Mouse (Mus musculus) thymus, postnatal 25 days (tissue): ENCODE results near the gene Phf19.

ENCODE experiments used
- DNase-seq: peaks from one replicate; pipeline ENCODE4 v3.0.0; 2022

Gene Phf19

GRCm38 (mm10) chr2:34913218-34914068 lies at the start of gene Phf19:
Phf19 (minus strand) TSS chr2:34914026.
- DNase-seq, result peak; percentile 84

GRCm38 (mm10) chr2:34963371-34963956 lies 49.6 kb upstream of the Phf19 start:
- peak; percentile 86 for DNase-seq

DNA sequence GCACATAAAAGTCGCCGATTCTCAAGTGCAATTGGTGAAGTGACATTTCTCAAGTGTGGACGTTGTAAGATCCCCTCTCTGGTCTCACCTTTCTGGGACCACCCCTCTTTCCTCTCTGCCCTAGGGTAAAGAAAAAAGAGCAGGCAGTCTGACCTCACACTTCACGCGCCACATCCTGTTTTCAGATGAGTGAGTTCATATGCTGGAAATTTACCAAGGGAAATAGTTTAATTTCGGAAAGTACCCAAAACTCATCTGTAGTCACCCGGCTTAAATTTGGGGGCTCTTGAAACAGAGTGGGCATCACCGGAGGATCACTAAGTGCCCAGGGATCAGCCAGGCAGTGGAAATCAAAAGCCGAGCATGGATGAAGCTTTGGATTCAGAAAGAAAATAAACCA lies 49.1 kb upstream of the Phf19 start:
- DNase-seq, result peak; percentile 76

DNA sequence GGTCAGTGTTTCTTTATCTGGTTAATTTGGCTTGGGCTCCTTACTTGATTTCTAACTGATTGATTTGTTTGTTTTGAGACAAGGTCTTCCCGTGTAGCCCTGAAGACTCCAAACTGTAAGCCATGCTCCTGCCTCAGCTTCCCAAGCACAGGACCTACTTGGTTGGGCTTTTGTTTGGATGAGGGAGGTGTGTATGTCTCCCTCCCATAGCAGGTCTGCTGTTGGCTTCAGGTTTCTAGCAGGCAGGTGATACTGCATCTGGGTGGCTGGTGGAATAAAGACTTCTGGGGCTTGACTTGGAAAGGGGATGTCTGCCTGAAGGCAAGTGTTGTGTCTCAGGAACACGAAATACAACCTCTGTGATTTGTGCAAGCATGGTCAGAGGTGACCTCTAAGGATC lies 48.4 kb upstream of the Phf19 start:
- DNase-seq, result no peak

- DNase-seq, result peak; percentile 66
Measured at GRCm38 (mm10) chr2:34961481-34962036, 47.7 kb upstream of the Phf19 start, which contains the start of gene Traf1. Traf1 (minus strand) TSS chr2:34961772.

DNA sequence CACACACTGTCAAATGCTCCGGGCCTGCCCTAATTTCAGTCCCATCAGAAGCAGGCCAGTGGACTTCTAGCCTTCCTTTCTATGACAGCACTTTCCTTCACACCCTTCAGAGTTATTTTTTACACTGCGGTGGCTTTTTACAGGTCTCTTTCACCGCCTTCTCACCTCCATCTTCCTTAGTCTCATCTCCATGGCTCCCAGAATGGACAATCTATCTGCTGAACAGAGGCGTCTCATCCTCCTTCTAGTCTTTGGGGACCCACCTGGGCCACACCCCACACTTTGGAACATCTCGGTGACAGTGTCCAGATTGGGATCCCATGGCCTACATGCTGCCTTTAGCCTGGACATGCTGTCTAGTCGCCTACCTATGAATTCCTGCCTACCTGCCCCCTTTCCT lies 47.1 kb upstream of the Phf19 start:
- DNase-seq, result no peak

- no peak for DNase-seq
Measured at GRCm38 (mm10) chr2:34960466-34960865, 46.6 kb upstream of the Phf19 start.

DNA sequence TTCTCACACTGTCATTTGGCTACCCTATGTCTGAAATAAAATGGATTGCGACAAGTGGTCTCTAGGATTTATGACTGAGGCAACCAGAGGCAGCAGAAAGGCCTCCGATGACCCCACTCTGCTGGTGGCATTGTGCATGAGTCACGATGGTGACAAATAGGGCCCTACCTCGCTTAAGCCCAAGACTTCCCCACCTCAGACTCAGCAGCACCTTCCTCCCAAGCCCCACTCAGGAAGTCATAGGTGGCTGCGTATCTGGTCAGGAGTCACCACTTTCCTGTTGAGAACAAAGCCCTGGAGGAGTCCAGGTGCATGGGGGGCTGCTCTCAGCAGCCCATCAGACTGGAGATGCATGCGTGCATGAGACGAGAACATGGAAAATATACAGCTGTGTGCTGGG lies 44.8 kb upstream of the Phf19 start:
- DNase-seq, result peak; percentile 69

- DNase-seq, result no peak
Measured at GRCm38 (mm10) chr2:34958036-34958435, 44.2 kb upstream of the Phf19 start.

- DNase-seq, result no peak
Measured at GRCm38 (mm10) chr2:34957405-34957804, 43.6 kb upstream of the Phf19 start.

- DNase-seq, result no peak
Measured at GRCm38 (mm10) chr2:34956941-34957340, 43.1 kb upstream of the Phf19 start.

GRCm38 (mm10) chr2:34954344-34954743 lies 40.5 kb upstream of the Phf19 start:
- no peak for DNase-seq

DNA sequence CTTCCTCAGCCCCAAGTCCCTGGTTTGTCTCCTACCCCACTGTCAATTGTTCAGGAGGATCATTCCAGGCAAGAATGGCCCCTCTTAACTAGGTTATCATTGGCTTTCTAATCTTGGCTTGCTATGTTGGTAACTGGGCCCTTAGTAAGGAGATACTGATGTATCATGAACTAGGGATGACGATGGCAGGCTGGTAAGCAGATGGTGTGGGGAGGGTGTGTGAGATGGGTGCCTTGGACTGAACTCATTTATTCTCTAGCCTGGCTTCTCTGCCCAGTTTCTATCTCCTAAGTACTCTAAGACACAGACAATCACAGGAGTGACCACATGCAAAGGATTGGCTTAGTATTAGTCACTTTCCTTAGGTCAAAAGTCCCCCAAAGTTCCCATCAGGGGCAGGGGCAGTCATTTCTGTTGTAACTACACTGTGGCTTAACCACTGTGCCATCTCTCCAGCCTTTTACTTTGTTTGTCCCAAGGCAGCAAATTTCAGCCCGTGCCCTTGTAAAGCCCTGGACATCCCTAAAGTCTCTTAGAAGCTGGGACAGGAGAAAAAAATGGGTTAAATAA lies 39.8 kb upstream of the Phf19 start:
- DNase-seq, result no peak

DNA sequence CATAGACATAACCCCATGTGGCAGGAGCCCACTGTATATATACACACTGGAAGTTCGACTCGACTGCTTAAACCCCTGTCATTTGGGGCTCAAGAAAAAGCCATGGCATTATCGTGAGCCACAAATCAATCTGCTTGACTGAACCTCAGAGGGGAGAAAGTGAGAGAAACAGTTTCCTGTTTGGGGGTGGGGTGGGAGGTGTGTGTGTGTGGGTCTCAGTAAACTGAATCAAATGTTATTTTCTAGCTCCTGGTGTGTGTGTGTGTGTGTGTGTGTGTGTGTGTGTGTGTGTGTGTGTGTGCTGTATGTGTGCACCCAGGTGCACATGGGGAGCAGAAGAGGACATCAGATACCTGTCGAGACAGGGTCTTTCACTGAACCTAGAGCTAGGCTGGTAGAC lies 39.2 kb upstream of the Phf19 start:
- DNase-seq, result no peak

GRCm38 (mm10) chr2:34951469-34951868 lies 37.6 kb upstream of the Phf19 start:
- no peak for DNase-seq

- DNase-seq, result no peak
Measured at GRCm38 (mm10) chr2:34948622-34949021, 34.8 kb upstream of the Phf19 start.

DNA sequence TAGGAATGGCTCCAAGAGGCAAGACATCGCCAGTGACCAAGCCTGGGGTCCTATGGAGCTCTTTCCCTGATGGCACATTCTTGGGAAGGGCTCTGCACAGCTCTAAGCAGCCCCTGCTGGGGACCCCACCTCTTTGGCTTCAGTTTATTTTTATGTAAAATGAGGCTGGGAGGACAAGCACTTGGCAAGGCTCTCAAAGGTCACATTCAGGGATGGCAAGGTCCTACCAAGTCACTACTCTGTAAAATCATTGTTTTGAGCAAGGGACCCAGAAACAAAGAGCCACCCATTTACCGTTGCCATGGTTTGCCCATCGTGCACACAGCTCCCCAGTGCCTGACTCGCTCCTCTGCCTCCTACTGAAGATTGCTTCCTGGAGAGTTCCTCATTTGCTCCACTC lies 32.2 kb upstream of the Phf19 start:
- DNase-seq, result no peak

DNA sequence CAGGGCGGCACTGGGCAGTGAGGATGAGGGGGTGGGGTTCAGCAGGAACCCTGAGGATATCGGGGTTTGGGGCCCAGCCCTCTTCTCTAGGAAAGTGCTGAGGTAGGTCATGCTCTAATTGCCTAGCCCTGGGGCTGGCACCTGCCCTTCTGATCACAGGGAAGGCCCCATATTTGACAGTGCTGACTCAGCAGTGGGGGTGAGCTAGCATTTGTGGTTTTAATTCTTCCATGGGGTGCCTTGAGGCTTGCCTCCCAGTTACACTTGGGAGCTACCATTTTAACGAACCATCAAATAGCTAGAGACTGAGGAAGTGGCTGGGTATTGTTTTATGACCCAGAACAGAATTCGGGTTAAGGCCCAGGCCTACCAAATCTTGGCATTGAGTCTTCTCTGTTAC lies 31.8 kb upstream of the Phf19 start:
- DNase-seq, result peak; percentile 6

DNA sequence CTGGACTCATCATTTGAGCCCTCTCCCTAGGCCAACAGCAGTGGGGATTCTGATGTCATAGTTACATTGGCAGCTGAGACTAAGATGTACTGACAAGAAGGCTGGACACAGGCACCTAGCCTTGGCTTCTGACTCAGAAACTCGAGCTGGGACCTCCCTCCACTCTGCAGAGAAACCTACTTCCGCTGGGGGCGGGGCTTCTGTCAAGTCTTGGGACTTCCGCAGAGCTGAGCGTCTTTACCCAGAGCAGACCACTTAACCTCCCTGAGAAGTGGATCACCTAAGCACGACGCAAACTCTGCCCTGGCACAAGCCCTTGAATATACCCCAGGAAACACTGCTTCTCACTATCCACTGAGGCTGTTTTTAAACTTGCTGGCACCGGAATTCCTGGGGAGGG lies 30.9 kb upstream of the Phf19 start:
- DNase-seq, result peak; percentile 92

DNA sequence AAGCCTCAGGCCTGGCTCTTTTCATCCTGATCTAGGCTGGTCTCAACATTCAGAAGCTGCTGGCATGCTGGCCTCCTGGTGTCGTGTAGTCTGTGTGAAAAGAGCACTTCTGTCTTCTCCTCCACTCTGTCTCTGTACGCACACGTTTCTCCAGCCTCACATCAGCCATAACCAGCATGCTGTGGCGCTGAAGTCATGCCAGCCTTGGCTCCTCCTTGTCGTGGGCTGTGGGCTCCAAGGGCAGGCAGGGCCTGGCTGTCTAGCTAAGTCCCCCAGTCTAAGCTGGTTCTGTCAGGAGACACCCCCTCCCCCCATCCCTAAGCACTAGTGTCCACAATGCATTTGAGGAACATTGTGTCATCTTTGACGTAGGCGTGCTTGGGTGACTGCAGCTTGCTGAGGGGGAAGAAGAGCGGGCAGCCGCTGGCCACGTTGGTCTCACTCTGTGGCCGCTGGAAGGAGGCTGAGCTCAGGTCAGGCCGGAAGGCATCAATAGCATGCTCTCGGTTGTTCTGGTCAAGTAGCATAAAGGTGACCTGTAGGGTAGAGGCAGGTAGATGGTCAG lies 29.8 kb upstream of the Phf19 start:
- DNase-seq, result no peak

GRCm38 (mm10) chr2:34941061-34941675 lies 27.3 kb upstream of the Phf19 start:
- no peak for DNase-seq

DNA sequence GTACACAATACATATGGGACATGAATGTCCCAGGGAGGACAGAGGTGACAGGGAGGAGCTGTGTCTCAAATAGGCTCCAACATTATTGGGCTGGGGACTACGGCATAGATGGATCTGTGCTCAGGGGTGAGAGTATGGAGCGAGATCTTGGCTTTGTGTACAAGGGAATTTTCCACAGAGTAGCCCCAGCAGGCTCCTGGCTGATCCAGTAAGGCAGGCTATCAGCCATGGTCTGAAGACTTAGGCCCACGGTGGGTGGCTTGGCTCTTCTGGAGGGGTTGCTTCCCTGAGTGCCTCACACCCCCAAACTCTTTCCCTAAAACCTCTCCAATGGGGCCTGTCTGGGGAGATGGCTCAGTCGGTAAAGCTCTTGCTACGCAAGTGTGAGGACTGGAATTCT lies 26.4 kb upstream of the Phf19 start:
- no peak for DNase-seq
